Mouse (Mus musculus) CH12.LX (cell line): ENCODE measurements around the gene Ttc29. TPM values are rescaled to one million over a fixed set of nuclear protein-coding genes. Genes with fewer than 3 reads are reported as not detected.

Experiments used
- DNase-seq: peaks from one replicate; pipeline ENCODE4 v3.0.0-alpha.2; 2013; ENCODE audit errors: extremely low read depth
- H3K27ac ChIP-seq: 2 replicates; pipeline ENCODE4 v1.5.1; 2012; ENCODE audit warnings: low read depth, mild to moderate bottlenecking, control low read depth, moderate library complexity; ENCODE audit not compliant: insufficient read depth
- H3K27me3 ChIP-seq: replicated peaks from 2 replicates; pipeline ENCODE3; 2012; ENCODE audit warnings: inconsistent platforms
- H3K36me3 ChIP-seq, 2 experiments: replicated peaks in 1 of 2; 2 replicates each; pipeline versions ENCODE3 to v1.6.1; 2012; ENCODE audit warnings: inconsistent platforms in 1 of 2, low read length in 1 of 2, mild to moderate bottlenecking in 1 of 2, mixed read lengths in 1 of 2, moderate library complexity in 1 of 2; ENCODE audit not compliant: control insufficient read depth in 1 of 2, insufficient read depth in 1 of 2
- H3K4me1 ChIP-seq, 2 experiments: 2 replicates each; pipeline ENCODE4 v1.6.1; 2012; ENCODE audit warnings: inconsistent platforms in 1 of 2, moderate library complexity in 1 of 2; ENCODE audit not compliant: insufficient read depth in 2 of 2, control insufficient read depth in 1 of 2
- H3K4me2 ChIP-seq: 2 replicates; pipeline ENCODE4 v1.6.1; 2012; ENCODE audit warnings: low read depth, mild to moderate bottlenecking, control low read depth; ENCODE audit not compliant: poor library complexity, insufficient read depth, severe bottlenecking
- H3K4me3 ChIP-seq, 3 experiments: fragments of 150-350 bp in 1 of 3; sonication (generic) in 1 of 3; replicated peaks in 1 of 3; 2 replicates each; pipeline versions ENCODE3 to v1.5.1; 2011 to 2012; ENCODE audit warnings: low read depth in 2 of 3, low read length in 2 of 3, mild to moderate bottlenecking in 2 of 3, moderate library complexity in 2 of 3, control low read depth in 1 of 3, improper control_type of control experiment in 1 of 3, inconsistent platforms in 1 of 3, mixed read lengths in 1 of 3; ENCODE audit not compliant: poor library complexity in 1 of 3
- H3K79me2 ChIP-seq: replicated peaks from 2 replicates; pipeline ENCODE4 v1.6.1; 2012; ENCODE audit warnings: mild to moderate bottlenecking, moderate library complexity; ENCODE audit not compliant: control insufficient read depth, poor library complexity, insufficient read depth, severe bottlenecking; ENCODE audit errors: extremely low read depth
- H3K9ac ChIP-seq: 2 replicates; pipeline ENCODE4 v1.6.1; 2012; ENCODE audit warnings: low read depth, mild to moderate bottlenecking, control low read depth, moderate library complexity; ENCODE audit not compliant: insufficient read depth
- H3K9me3 ChIP-seq: replicated peaks from 2 replicates; pipeline ENCODE3; 2012; ENCODE audit warnings: low read length, inconsistent platforms, mixed read lengths
- BHLHE40 ChIP-seq: IDR thresholded peaks from 2 replicates; pipeline ENCODE4 v1.6.1; 2011; ENCODE audit warnings: mild to moderate bottlenecking, low read depth, low read length, improper control_type of control experiment
- CHD1 ChIP-seq: IDR thresholded peaks from 2 replicates; pipeline ENCODE4 v1.6.1; 2012; ENCODE audit warnings: low read depth, low read length, improper control_type of control experiment, inconsistent platforms
- CHD2 ChIP-seq: IDR thresholded peaks from 2 replicates; pipeline ENCODE4 v1.6.1; 2011; ENCODE audit warnings: low read length, improper control_type of control experiment
- E2F4 ChIP-seq: IDR thresholded peaks from 2 replicates; pipeline ENCODE4 v1.6.1; 2011; ENCODE audit warnings: low read depth, low read length, improper control_type of control experiment; ENCODE audit not compliant: insufficient replicate concordance
- ELF1 ChIP-seq: IDR thresholded peaks from 2 replicates; pipeline ENCODE4 v1.6.1; 2014; ENCODE audit warnings: low read depth, mild to moderate bottlenecking, inconsistent platforms, low read length, improper control_type of control experiment
- EP300 ChIP-seq: IDR thresholded peaks from 2 replicates; pipeline ENCODE4 v1.6.1; 2011; ENCODE audit warnings: low read length, improper control_type of control experiment
- GABPA ChIP-seq: IDR thresholded peaks from 2 replicates; pipeline ENCODE4 v1.6.1; 2012; ENCODE audit warnings: low read depth, low read length, improper control_type of control experiment, inconsistent platforms; ENCODE audit not compliant: insufficient replicate concordance
- JUN ChIP-seq: IDR thresholded peaks from 2 replicates; pipeline ENCODE4 v1.6.1; 2011; ENCODE audit warnings: low read depth, mild to moderate bottlenecking, low read length, improper control_type of control experiment, moderate library complexity; ENCODE audit not compliant: insufficient read depth
- JUND ChIP-seq: conservative IDR thresholded peaks from 2 replicates; pipeline ENCODE4 v1.6.1; 2011; ENCODE audit warnings: low read depth, low read length, improper control_type of control experiment
- MEF2A ChIP-seq: IDR thresholded peaks from 2 replicates; pipeline ENCODE4 v1.6.1; 2014; ENCODE audit warnings: low read depth, mild to moderate bottlenecking, inconsistent platforms, low read length, improper control_type of control experiment, borderline replicate concordance
- NRF1 ChIP-seq: IDR thresholded peaks from 2 replicates; pipeline ENCODE4 v1.6.1; 2014; ENCODE audit warnings: low read depth, mild to moderate bottlenecking, inconsistent platforms, low read length, improper control_type of control experiment, moderate library complexity
- POLR2A ChIP-seq: IDR thresholded peaks from 2 replicates; pipeline ENCODE4 v1.6.1; 2011; ENCODE audit warnings: low read depth, mild to moderate bottlenecking, improper control_type of control experiment, low read length
- RAD21 ChIP-seq: IDR thresholded peaks from 2 replicates; pipeline ENCODE4 v1.6.1; 2011; ENCODE audit warnings: low read depth, mild to moderate bottlenecking, low read length, improper control_type of control experiment, moderate library complexity
- SIN3A ChIP-seq: IDR thresholded peaks from 2 replicates; pipeline ENCODE4 v1.6.1; 2012; ENCODE audit warnings: low read length, improper control_type of control experiment, inconsistent platforms
- SMC3 ChIP-seq: IDR thresholded peaks from 2 replicates; pipeline ENCODE4 v1.6.1; 2011; ENCODE audit warnings: low read depth, low read length, improper control_type of control experiment
- TBP ChIP-seq: conservative IDR thresholded peaks from 2 replicates; pipeline ENCODE4 v1.6.1; 2011; ENCODE audit warnings: low read depth, low read length, improper control_type of control experiment
- TCF12 ChIP-seq: IDR thresholded peaks from 2 replicates; pipeline ENCODE4 v1.6.1; 2014; ENCODE audit warnings: low read depth, mild to moderate bottlenecking, inconsistent platforms, low read length, improper control_type of control experiment
- USF1 ChIP-seq: IDR thresholded peaks from 2 replicates; pipeline ENCODE4 v1.6.1; 2014; ENCODE audit warnings: low read depth, mild to moderate bottlenecking, inconsistent platforms, low read length, improper control_type of control experiment
- ZC3H11A ChIP-seq: IDR thresholded peaks from 2 replicates; pipeline ENCODE4 v1.6.1; 2012; ENCODE audit warnings: low read depth, mild to moderate bottlenecking, inconsistent platforms, low read length, improper control_type of control experiment
- ZMIZ1 ChIP-seq: IDR thresholded peaks from 2 replicates; pipeline ENCODE4 v1.6.1; 2012; ENCODE audit warnings: low read depth, mild to moderate bottlenecking, inconsistent platforms, low read length, improper control_type of control experiment
- dilution Hi-C: fragments of 300-500 bp; cut with MboI; formaldehyde crosslinking; loops from 2 replicates; pipeline ENCODE4 v1.14.3; 2020; ENCODE audit warnings: low sequenced_read_pairs; ENCODE audit not compliant: extremely low pct_unique_long_range_greater_than_20kb, extremely low pct_ligation_motif_present
- in situ Hi-C: fragments of 300-500 bp; cut with MboI; formaldehyde crosslinking; loops from 3 replicates; pipeline ENCODE4 v1.14.3; 2019; ENCODE audit warnings: low sequenced_read_pairs, low pct_ligation_motif_present, low pct_unique_long_range_greater_than_20kb, mixed read lengths
- polyA plus RNA-seq: library from polyadenylated mRNA; unstranded; fragments of >175 nt; gene quantifications from 2 replicates; pipeline ENCODE4 v1.2.1, GENCODE M21; 2012; ENCODE audit warnings: low read depth; ENCODE audit not compliant: insufficient read length
- total RNA-seq, 2 experiments: library from RNA; depleted of rRNA; stranded (reverse); fragments of 300-350 nt in 1 of 2; fragments of >200 nt in 1 of 2; gene quantifications; 2 replicates each; pipeline ENCODE4 v1.2.3; 2012 to 2014

The Ttc29 gene
- total and polyA plus RNA-seq, 3 experiments, result not detected

- Histone ChIP-seq H3K4me1 (peaks cover 9 to 16% of the 10 kb centered on the region in 2 experiments; a peak in 3 of 4 replicates), H3K9me3 (no peaks in the 10 kb centered on the region), H3K4me2 (no peak overlapping the region), H3K4me3 (no peak overlapping the region), H3K36me3 (no peaks in the 10 kb centered on the region), H3K9ac (no peak overlapping the region), H3K79me2 (no peaks in the 10 kb centered on the region), H3K27ac (no peak overlapping the region), H3K27me3 (no peaks in the 10 kb centered on the region)
- TF ChIP-seq CHD2, result no peak
- TF ChIP-seq RAD21, result no peak
- TF ChIP-seq ELF1, result no peak
- no peak for TF ChIP-seq GABPA
- TF ChIP-seq SMC3, result no peak
- in situ Hi-C loops (no loop called here), dilution Hi-C loops (no loop called here)
- no peak for DNase-seq
Observed at GRCm38 (mm10) chr8:78353902-78354301, 140.8 kb downstream of the Ttc29 start.

- H3K9me3 ChIP-seq, result no peaks in the 10 kb centered on the region
- H3K27ac ChIP-seq, result no peak overlapping the region
- no peak overlapping the region for H3K9ac ChIP-seq
- no peaks in the 10 kb centered on the region for H3K79me2 ChIP-seq
- no peak overlapping the region for H3K4me3 ChIP-seq
- no peaks in the 10 kb centered on the region for H3K27me3 ChIP-seq
- no peak overlapping the region for H3K4me2 ChIP-seq
- peaks cover 9 to 22% of the 10 kb centered on the region in 2 experiments; a peak in 3 of 4 replicates for H3K4me1 ChIP-seq
- dilution Hi-C loops (no loop called here), in situ Hi-C loops (no loop called here)
- TF ChIP-seq JUN (no peak), E2F4 (no peak), MEF2A (no peak), ZC3H11A (no peak), TBP (no peak), JUND (no peak), ZMIZ1 (no peak), BHLHE40 (no peak), CHD1 (no peak), ELF1 (no peak)
- no peak for DNase-seq
- no peaks in the 10 kb centered on the region for H3K36me3 ChIP-seq
Observed at GRCm38 (mm10) chr8:78354801-78355200, 141.7 kb downstream of the Ttc29 start.

- TF ChIP-seq SIN3A (no peak), TCF12 (no peak), GABPA (no peak), USF1 (no peak), NRF1 (no peak), EP300 (no peak), E2F4 (no peak), POLR2A (no peak)
- no peak for DNase-seq
- Histone ChIP-seq H3K9me3 (no peaks in the 10 kb centered on the region), H3K4me3 (no peak overlapping the region), H3K4me2 (no peak overlapping the region), H3K9ac (no peak overlapping the region), H3K79me2 (no peaks in the 10 kb centered on the region), H3K27ac (no peak overlapping the region), H3K27me3 (no peaks in the 10 kb centered on the region), H3K4me1 (0 out of 4 replicates have a peak, but pooled peaks cover 0 to 2% of the 10 kb centered on the region in 2 experiments), H3K36me3 (no peaks in the 10 kb centered on the region)
- dilution Hi-C loops (no loop called here), in situ Hi-C loops (no loop called here)
Observed at GRCm38 (mm10) chr8:78390756-78391155, 177.7 kb downstream of the Ttc29 start.
